Mouse (Mus musculus) heart, adult 9 months (tissue): ENCODE results near the gene Serpina1e.
"Not testable (repeated sequence)": the region's sequence is repeated elsewhere in the genome, so short reads cannot be mapped to it uniquely, and the experiment has no call there.

Experiments
- DNase-seq, 2 experiments: peaks; one replicate each; pipeline ENCODE4 v3.0.0; 2022; ENCODE audit warnings: low spot score in 2 of 2

The Serpina1e gene

DNA sequence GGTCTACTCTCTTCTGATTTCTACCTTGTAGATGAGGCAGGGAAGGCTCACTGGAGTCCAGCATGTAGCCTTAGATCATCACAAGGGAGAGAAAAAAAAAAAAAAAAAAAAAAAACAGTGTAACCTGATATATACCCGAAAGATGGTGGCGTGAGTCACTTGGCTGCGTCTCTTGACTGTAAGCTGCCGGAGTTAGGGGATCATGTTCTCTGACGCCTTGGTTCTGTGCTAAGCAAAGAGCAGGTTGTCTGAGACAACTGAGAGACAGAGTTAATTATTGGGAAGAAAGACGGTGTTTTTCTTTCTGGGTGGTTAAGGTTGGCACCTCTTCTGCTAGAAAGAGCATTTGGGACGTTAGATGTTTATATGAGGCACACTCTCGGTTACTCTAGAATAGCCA, 4.1 kb upstream of the Serpina1e start:
- no peak for DNase-seq

DNA sequence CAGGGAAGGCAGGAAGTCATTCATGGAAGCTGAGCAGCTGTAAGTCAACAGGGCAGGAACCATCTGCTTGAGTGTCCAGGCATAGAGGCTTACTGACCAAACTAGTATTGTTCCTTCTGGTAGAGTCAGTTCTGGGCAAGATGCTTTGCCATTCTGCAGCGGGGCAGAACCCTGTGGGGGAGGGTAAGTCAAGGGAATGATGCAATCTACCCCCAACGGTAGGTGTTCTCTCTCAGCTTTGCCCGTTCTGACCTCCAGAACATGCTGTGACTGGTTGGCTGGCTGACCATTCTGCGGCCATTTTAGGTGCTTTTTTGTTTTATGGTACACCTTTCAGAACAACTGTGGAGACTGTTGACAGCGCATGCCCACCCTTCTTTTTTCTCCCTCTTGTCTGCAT, 3.6 kb upstream of the Serpina1e start:
- DNase-seq: no peak

DNA sequence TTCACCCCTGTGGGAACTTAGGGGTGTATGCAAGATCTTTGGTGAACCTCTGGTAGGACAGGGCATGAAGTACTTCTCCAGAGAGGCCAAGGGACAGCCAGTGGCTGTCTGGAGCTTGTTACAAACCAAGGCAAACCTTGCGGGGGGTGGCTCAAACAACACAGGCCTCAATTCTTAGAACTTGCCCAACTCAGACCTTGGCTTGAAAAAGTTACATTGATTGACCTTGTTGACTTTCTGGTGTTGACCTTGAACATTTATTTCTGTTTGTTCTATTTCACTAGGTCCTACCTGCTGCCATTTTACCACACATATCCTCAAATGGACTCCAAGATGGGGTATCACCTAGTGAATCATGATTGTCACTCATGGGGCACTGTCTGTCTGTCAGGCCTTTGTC, 2.9 kb upstream of the Serpina1e start:
- DNase-seq: no peak

DNA sequence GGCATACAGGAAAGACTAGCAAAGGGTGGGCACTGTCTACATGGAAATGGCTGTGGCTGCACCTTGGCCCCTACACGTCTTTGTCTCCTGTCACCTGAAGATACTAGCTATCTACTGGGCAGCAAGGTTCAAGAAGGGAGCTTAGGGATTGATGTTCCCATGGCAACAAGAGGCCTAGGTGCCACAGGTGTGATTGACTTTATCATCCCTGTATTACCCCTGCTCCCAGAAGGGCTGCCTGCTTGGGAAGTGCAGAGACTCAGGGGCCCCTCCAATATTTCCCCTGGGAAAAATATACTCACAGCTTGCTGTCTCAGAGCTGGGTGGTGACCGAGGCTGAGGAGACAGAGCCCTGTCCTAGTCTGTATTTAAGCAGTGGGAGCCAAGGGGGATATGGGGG, 2.2 kb downstream of the Serpina1e start:
- DNase-seq: not testable (repeated sequence)

DNA sequence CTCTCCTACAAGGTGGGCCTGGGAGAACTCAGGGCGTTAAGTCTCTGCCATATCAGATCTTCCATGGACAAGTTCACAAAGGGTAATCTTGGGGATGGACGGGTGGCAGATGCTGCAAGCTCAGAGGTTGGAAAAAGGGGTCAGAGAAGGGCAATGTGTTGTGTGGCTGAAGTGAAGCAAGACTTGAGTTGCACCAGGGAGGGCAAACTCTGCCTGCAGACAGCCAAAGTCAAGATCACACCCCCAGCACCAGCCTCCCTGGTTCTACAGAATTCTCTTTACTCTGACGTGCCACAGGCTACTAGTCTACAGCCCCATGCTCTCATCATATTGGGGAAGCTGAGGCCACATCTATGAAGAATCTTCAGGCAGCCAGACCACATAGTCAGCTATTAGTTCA, 5.8 kb downstream of the Serpina1e start:
- DNase-seq: not testable (repeated sequence)

DNA sequence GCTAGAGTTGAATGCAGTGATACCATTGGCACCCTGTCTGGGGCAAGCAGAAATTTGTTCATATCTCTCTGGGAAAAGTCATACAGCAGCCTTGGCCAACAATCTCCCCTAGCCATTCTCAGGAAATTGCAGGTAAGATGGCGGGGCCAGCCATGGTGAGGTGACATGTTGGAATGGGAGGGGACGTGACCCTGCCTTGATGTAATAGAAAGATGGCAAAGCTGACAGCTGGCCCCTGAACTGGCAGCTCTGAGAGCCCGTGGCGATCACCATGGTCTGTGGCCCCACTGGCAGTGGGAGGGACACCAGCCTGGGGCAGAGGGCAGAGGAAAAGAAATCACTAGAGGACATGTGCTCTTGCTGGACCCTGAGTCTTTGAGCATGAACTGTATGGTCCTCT, 12.5 kb downstream of the Serpina1e start:
- no peak for DNase-seq

DNA sequence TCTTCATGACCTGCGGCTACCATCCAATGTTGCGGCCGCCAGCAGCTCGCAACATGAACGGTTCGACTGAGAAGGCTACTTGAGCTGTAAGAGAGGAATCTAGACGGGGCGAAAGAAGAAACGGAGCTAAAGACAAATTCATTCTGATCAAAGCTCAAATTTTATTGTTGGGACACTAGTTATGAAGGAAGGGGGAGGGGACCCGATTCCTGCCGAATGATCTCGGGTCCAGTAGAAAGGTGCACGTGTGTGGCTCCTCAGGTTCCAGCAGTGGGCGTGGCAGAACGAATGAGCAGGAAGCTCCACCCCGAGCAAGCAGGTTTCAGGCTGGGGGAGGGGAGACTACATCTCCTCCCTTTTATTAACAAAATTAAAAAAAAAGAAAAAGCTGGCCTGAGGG, 49.6 kb downstream of the Serpina1e start:
- DNase-seq: not testable (repeated sequence)

DNA sequence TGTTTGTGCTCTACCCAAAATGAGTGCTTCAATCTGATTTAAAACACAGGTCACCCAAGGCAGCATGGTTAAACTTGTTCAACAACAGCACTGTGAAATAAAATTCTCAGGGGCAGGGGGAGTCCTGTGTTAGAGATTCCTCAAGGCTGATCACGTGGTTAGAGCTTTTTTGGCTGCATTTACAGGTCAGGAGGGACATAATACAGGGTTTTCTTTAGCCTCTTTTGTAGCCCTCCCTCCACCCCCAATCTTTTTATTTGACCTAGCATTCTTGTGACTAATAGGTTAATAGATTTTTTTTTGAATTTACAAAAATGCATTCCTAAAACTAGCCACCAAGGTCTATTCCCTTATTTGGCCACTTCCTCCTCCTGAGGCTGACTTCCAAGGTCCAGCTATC, 51.0 kb downstream of the Serpina1e start:
- DNase-seq: not testable (repeated sequence)

DNA sequence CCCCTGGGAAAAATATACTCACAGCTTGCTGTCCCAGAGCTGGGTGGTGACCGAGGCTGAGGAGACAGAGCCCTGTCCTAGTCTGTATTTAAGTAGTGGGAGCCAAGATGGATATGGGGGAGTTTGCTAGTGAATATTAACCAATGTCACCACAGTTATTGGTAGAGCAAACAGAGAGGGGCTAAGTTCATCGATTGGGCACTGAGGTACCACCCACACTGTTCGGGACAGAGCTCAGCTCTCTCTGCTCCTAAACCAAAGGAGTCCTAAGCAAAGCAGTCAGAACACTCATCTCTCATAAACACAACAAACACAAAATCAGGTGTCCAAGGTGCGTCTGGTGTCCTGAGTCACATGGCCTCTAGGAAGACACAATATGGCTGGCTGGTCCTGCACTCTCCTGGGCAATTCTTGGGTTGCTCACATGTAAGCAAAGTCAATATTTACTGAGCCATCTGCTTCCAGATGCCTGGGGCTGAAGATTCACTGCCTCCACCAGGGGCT, 53.9 kb downstream of the Serpina1e start, which contains the start of gene Serpina1c:
Serpina1c (minus strand) TSS at position 51 of the 504 bp plus-strand sequence.
- not testable (repeated sequence) for DNase-seq

DNA sequence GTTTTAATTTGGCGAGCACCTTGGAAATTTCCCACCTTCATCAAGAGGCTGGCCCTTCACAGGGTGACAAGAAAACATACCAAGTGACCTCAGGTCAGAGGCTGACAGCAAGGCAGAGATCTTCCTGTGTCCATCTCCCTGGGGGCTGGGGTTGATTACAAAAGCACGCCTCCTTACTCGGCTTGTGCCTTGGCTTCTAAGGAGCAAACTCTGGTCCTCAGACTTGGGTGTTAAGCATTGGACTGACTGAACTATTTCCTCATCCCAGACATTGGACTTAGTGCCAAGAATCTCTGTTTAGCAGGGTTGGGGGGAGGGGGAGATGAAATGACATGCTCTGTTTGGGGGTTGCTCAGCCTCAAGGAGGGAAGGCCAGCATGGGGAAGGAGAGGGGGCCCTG, 56.8 kb downstream of the Serpina1e start:
- peak; percentile 10 to 30 for DNase-seq
